Mouse (Mus musculus) fat pad, adult 2 months (tissue): ENCODE results near the gene Ccdc184.

Source experiments
- DNase-seq: peaks from one replicate; pipeline ENCODE4 v3.0.0-alpha.2; 2011; ENCODE audit warnings: low read depth, low spot score; ENCODE audit errors: extremely low read depth

The Ccdc184 gene

DNA sequence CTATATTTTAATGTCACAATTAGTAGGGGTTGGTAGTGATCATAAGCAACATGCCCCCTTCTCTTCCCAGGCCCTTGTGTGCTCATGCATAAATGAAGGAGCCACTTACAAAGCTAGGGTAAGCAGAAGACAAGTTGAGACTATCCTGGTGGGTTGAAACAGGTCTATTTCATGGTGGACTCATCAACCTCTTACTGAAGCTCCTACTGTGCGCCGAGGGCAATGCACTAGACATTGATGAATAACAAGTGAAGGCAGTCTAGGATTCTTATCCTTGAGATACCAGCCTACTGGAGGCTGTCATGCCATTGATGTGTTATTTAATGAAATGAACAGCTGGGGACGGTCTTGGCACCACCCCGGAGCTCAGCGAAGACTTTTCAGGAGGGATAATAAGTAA lies 11.7 kb upstream of the Ccdc184 start:
- no peak for DNase-seq

DNA sequence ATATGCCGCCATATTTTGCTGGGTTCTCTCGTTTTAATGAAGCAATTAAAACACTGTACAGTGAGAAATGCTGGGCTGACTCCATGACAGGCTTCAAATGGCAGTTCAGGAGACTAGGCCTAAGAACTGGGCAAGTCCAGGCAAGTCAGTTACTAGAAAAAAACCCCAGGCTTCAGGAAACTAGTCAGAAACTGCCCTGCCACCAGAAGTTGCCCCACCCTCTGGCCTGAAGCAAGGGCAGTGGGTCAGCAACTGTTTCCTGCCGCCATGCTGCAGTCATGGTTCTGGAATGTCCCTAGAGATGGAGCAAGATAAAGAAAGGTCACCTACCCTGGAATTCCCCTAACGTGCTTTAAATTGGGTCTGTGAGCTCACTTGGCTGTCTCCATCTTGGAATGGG lies 11.0 kb upstream of the Ccdc184 start:
- no peak for DNase-seq

DNA sequence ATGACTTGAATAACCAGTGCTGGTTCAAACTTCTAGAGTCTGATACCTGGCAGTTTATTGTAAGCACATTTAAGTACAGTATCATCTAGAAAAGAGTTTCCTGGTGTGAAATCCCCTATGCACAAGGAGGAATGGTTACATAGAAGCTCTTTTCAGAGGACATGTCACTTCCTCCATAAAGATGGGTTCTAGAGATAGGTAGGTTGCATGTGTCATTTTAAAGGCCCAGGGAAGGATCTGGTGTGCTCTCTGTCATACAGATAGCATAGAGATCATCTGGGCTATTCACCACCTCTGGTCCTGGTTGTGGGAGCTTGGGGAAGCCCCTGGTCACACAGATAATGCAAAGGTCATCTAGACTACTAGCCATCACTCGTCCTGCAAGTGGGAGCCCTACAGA lies 9.7 kb upstream of the Ccdc184 start:
- no peak for DNase-seq

DNA sequence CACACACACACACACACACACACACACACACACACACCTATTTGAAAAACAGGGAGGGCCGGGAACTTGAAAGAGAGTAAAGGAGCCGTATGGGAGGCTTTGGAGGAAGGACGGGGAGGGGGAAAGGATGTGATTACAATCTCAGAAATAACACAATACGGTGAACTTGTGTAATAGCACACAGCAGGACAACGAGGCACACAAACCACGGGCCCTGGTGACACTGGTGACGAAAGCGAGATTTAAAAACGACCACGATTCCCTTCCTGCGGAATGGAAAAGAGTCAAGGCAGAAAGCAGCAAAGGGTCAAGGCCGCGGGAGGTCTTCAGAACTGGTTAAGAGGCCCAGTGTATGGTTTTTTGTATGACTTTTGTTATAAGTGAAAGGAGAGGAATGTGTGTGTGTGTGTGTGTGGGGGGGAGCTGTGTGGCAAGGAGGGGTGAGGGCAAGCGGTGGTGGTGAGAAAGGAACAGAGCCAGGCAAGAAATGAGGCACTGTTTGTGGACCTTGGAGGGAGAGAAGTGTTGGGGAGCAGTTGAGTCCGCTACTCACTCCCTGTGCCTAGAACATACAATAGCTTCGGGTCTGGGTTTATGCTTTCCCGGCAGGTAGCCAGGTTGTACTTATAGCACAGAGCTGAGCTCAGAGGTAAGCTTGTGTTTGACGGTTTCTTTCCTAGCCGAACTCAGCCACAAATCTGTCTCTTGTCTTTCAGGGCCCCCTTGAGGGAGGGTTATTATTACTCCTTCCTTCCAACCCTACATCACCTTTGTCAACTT lies 5.7 kb upstream of the Ccdc184 start:
- no peak for DNase-seq

DNA sequence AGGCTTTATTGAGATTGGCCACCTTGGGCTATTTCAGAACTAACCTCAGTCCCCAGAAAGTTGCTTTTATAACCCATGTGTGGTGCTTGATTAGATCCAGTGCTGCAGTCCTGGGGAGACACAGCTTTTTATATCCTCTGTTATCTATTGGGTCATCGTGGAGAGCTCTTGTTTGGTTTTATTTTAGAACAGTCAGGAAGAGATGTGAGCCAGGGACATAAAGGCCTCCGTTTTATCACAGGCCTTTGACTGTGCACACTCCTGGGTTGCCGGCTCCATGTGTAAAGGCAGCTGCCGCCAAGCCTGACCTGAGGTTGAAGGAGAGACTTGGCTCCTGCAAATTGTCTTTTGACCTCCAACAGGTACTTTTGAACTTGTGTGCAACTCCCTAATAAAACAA lies 4.4 kb upstream of the Ccdc184 start:
- no peak for DNase-seq

DNA sequence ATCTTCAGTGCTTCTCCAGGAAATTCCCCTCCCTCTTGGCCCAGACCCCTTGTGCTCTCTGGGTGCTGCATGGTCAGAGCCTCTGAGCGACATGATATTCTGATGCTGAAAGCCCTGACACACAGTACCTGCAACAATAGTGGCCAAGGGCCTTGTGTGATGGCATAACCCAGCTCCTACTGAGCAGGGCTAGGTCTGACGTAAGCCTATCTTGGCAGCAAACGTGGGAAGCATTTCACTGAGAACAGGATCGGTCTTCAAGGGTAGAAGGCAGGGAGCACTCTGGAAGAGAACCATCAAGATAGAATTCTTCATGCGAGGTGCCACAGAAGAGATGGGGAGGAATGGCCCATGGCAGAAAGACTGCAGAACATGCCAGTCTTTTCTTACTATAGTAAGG lies 1.4 kb upstream of the Ccdc184 start, which contains the start of gene Asb8:
Asb8 (minus strand) TSS at position 101 of the 400 bp plus-strand sequence.
- no peak for DNase-seq

DNA sequence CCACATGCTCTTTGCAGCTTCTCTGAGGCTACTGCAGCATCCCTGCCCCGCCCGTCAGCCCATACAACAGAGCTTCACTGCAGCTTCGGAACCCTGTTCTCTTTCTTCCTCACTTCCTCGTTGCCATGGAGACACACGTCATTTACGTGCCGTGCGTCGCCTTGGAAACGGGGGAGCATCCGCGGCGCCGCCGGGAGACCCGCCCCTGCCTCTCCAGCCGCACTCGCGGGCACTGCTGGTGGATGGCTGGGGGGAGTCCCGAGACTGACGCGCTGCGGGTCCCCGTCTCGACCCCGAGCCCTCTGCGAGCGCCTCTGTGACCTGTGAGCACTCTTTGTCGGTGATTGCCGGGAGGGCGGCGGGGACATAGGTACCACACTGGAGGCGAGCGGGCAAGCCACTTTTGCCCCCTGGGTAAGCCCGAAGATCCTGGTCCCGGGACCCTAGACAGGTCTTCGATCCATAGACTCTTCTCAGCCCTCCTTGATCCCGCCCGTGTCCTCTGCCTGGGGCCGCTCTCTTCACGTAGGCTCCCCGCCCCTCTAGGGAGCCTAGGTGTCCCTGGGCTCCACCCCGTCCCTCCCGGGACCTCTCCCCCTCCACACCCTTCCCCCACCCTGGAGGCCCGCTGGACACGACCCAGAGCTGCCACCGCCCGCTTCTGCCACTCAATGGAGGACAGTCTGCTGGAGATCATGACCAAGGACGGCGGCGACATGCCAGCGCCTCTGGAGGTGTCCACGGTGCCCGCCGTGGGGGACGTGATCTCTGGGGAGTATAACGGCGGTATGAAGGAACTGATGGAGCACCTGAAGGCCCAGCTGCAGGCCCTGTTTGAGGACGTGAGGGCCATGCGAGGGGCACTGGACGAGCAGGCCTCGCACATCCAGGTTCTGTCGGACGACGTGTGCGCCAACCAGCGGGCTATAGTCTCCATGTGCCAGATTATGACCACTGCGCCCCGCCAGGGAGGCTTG lies 975 bp downstream of the Ccdc184 start:
- DNase-seq = no peak

DNA sequence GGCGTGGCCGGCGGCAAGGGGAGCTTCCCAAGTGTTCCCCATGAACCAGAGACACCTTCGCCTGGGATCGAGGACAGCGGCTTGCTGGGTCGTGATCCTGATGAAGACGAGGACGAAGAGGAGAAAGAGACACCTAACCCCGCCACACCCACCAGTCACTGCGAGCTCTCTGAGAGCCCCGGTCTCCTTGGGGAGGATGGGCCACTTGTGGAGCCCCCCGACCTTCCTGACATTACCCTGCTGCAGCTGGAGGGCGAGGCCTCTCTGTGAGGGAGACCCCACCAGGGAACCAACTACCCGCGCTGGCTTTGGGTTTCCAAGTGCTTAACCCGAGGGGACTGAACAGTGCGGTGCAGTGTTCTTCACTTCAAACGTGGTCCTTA lies 1.7 kb downstream of the Ccdc184 start:
- no peak for DNase-seq

DNA sequence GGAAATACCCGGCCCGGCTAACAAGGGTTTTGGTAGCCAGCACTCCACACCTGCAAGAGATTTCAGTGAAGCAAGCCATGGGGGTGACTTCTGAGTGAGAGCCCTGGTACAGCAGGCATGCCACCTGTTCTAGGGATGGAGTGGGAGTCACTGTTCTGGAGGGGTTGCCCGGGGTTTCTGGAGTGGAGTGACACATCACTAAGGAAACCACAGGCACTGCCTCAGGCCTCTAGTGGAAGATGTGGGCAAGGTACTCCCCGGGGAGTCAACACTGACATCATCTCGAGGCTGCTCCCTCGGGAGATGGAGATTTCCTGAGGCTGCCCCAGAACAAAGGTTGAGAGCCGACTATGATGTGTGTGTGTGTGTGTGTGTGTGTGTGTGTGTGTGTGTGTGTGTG lies 3.4 kb downstream of the Ccdc184 start:
- DNase-seq = no peak

DNA sequence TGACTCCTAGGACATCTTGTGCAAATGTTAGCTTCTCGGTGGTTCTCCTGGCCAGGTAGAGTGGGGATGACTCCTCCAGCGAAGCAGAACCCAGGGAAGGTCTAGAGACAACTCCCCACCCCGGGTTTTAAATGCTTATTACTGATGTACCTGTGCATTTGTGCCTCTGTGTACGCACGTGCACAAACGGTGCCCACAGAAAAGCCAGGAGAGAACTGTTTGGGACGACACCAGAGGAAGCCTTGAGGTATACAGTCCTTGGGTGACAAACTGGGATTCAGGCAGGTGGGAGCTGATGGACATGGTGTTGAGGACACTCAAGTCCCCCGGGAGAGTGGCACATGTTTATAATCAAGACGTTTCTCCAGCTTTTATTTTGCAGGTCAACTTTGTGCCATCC lies 4.0 kb downstream of the Ccdc184 start:
- no peak for DNase-seq

DNA sequence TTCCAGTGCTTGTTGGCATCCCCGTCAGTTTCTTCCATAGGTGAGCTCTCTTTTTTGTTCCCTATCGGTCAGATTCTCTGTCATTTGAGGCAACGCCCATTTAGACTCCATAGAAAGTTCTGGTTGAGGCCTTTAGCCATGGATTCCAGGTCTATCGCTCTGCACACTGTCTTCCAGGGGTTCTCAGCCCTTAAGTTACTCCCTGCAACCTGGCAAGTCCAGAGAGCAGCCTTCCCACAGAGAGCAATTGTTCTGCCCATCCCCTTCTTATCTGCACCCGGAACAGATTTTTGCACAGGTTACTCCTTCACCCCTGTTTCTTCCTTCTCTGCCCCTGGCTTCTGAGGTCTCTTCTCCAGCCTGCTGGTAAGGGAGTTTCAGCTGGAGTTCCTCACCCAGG lies 5.2 kb downstream of the Ccdc184 start:
- no peak for DNase-seq

DNA sequence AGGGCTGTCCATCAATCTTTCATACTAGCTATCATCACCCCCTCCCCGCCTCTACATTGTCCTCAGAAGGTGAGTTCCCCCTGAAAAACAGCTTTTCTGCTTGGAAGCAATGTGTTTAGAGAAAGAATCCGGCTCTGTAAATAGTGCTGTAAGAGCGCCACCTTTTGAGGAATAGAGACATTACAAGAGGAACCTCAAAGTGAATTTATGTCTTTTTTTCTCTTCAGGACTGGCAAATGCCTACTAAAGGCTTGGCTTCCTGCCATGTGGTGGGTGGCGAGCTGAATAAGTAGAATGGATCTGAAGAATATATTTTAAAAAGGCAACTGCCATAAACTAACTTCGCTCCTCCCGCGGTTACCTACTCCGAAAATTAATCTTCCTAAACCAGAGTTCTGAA lies 6.9 kb downstream of the Ccdc184 start:
- no peak for DNase-seq

DNA sequence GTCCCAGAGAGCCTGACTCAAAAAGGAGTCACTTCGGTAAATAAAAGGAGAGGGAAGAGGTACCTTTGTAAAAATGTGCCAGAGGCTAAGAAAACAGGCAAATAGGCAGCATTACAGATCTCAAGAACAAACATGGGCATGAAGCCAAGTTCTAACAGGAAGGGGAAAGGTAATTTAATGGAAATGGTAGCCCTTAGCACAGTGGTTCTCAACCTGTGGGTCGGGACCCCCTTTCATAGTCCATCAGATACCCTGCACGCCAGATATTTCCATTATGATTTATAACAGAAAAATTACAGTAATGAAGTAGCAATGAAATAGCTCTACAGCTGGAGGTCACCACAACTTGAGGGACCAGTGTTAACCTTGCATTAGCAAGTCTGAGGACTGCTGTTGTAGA lies 10.4 kb downstream of the Ccdc184 start:
- DNase-seq = no peak

DNA sequence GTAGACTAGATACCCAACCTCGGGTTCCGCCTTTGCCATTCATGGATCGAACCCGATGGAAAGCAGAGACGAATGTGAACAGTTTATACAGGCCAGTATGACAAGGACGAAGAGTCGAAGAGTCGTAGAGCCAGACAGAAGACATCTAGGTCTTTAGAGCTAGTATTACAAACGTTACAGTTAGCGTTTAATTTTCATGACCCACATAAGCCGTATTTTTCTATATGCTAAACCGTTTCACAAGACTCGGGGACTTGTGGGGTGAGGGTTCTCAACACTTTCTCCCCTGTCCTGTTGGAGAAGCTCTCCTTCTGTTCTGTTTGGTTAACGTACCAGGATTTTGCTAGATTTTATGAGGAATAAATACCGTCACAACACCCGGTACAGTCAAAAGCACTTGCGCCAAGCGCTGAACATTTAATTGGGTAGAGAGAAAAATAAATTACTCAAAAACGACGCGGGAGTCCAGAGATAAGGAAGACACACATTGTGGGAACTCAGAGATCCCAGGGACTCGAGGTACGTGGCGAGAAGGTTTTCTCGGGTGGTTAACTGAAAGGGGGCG lies 13.7 kb downstream of the Ccdc184 start:
- no peak for DNase-seq

DNA sequence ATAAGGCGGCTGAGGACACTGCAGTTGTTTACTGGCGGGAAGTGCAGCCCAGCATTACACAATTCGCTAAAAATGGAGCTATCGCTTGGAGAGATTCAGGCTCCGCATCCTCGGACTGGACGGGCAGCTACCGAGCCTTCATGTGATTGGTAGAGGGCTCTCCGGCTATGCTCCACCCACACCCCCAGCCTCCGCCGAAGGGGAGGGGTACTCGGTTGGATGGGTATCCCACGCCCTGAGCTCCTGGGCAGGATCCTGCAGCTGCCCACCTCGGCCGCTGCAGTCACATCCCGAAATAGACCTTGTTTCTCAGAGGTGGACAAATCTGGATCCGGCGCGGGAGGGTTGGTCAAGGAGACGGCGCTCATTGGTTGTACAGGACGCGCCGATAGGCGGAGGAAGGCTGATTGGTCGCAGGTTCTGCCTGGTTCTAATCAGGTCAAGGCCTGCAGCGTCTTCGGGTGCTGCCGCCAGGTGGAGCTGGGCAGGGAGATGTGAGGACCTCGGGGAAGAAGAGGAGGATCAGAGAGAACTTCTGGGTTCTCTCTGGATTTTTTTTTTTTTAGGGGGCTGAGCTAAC lies 14.3 kb downstream of the Ccdc184 start:
- peak; percentile 25 for DNase-seq

DNA sequence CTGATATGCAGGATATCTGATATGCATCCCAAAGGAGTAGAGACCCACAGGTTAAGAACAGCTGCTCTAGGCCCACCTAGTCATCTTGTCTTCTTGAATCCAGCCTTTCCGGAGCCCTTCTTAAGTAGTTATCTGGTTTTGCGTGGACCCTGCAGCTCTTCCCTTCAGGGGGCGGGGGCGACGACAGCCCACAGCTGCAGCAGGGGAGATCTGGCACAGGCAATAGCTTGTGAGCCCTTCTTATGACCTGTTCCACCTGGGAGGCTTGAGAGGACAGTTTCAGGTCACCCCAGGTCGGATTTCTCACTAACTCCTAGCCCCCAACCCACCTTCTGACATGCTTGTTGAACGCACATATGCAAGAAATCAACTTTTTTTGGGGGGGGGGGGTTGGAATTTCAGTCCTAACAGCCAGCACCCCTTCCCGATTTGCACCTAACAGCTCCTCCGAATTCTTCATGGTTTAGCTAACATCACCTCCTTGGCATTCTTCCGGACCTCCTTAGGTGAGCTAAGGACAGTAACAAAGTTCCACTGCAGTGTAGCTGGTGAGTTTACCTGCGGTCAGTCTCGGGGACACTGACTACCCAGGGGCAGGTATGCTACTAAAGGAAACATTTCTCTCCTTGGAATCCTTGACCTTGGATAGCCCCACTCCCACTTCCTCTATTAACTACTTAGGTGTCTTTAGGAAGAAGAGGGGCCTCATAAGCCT lies 15.1 kb downstream of the Ccdc184 start:
- no peak for DNase-seq

DNA sequence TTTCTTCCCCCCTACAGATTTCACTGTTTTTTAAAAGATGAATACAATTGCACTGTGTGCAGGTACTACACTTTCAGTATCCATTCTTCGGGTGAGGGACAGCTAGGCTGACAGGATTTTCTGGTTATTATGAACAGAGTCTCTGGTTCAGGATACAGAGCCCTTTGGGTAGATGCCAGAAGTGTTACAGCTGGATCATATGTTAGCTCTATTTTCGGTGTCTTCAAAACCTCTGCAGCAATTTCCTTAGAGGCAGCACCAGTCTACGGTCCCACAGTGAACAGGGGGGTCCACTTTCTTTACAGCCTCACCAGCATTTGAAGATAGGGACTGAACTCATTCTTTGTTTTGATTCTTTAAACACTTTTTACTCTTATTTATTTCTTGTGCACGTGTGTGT lies 17.5 kb downstream of the Ccdc184 start:
- no peak for DNase-seq

DNA sequence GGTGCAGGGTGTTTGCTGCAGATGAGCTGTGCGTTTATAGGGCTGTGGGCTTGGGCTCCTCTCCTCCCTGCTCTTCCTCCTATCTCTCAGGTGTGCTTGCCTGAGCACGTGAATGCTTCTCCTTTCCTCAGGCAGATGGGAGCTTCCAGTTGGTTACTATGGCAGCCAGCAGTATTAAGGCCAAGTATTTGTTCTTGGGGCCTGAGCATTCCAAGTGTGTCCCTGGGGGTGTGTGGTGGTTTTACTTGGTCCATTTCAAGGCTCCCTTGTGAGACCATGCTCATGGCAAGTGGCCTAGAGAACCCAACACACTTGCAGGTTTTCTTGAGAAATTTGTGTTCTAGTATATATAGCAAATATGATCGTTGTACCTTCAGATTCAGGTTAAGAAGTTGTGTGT lies 28.5 kb downstream of the Ccdc184 start, which contains the start of gene Olfr288:
Olfr288 (minus strand) TSS at position 101 of the 400 bp plus-strand sequence.
- no peak for DNase-seq

DNA sequence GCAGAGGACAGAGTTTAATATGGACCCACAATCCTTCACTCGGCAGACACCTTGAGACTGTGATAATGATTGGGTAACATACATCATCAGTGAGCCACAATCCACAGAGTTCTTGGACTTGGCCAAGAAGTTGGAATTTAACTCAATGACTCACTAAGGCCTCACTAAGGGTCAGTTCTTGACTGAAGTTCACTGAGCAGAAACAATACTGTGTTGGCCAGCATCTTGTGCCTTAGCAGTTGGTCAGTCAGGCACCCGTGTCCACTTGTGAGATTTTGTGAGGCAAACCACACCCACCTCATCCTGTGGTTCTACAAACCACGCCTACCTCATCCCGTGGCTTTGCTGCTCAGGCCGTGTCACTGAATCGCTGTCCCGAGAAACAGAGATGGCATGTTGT lies 42.7 kb downstream of the Ccdc184 start:
- DNase-seq = no peak

DNA sequence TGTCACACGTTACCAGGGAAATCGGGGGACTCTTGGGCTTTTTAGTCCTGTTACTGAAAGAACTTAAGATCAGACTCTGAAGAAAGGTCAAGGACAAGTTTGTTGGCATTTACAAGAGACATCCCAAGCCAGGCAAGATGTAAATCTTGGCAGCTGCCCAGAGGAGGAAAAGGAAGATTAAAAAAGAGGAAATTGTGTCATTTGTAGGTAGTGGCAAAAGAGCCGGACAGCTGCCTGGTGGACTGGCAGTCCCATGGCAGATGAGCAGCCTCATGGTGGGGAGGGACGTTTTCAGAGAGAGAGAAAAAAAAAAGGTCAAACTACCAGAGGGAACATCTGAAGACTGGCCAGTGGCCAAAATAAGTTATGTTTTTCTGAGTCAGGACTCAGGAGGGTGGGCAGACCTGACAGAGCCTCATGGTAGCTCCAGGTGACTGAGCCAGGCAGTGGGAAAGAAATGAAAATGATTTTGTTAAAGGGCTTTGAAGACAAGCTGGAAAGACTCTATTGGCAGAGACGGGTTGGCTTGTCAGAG lies 46.4 kb downstream of the Ccdc184 start:
- no peak for DNase-seq
